Mouse (Mus musculus) hindbrain, embryonic 14.5 days (tissue): ENCODE results near the gene Gskip. TPM values are rescaled to one million over a fixed set of nuclear protein-coding genes. Genes with fewer than 3 reads are reported as not detected.

Experiments used
- ATAC-seq: fragments of 200-750 bp; cut with Nextera tagmentation; 2 replicates; pipeline ENCODE4 v1.8.0; 2017; ENCODE audit warnings: moderate number of reproducible peaks, mild to moderate bottlenecking, moderate TSS enrichment, moderate library complexity; ENCODE audit not compliant: low FRiP score
- DNase-seq: peaks from one replicate; pipeline ENCODE4 v3.0.0-alpha.2; 2015; ENCODE audit warnings: low spot score
- H3K27ac ChIP-seq: fragments of 300-500 bp; sonication (generic); 2 replicates; pipeline ENCODE4 v1.5.1; 2014; ENCODE audit warnings: mild to moderate bottlenecking, moderate library complexity
- H3K27me3 ChIP-seq: fragments of 300-500 bp; sonication (generic); 2 replicates; pipeline ENCODE4 v1.6.1; 2014; ENCODE audit warnings: mild to moderate bottlenecking, low read length, mixed read lengths; ENCODE audit not compliant: control insufficient read depth, insufficient read depth
- H3K36me3 ChIP-seq: fragments of 300-500 bp; sonication (generic); replicated peaks from 2 replicates; pipeline ENCODE4 v1.6.1; 2014; ENCODE audit not compliant: control insufficient read depth, insufficient read depth
- H3K4me1 ChIP-seq: fragments of 300-500 bp; sonication (generic); replicated peaks from 2 replicates; pipeline ENCODE4 v1.6.1; 2014; ENCODE audit warnings: antibody characterized with exemption, low read length, mixed read lengths; ENCODE audit not compliant: control insufficient read depth, insufficient read depth
- H3K4me2 ChIP-seq: fragments of 300-500 bp; sonication (generic); replicated peaks from 2 replicates; pipeline ENCODE4 v1.6.1; 2014; ENCODE audit warnings: mild to moderate bottlenecking, moderate library complexity
- H3K4me3 ChIP-seq: fragments of 300-500 bp; sonication (generic); replicated peaks from 2 replicates; pipeline ENCODE4 v1.5.1; 2014; ENCODE audit warnings: mild to moderate bottlenecking, low read length
- H3K9ac ChIP-seq: fragments of 300-500 bp; sonication (generic); 2 replicates; pipeline ENCODE4 v1.6.1; 2014
- H3K9me3 ChIP-seq: fragments of 300-500 bp; sonication (generic); 2 replicates; pipeline ENCODE4 v1.6.1; 2016; ENCODE audit warnings: low read length; ENCODE audit not compliant: control insufficient read depth
- WGBS: fragments of 180-500 bp; shearing (Covaris S2); extraction: QIAGEN DNeasy Blood & Tissue Kit; methylation state at CpG from one replicate; pipeline ENCODE4 v1.1.7; 2014; 5-methylcytosine and 5-hydroxymethylcytosine counted together
- polyA plus RNA-seq: library from polyadenylated mRNA; unstranded; fragments of >200 nt; fragmentation: Nextera tagmentation; extraction: Ambion mirVana; gene quantifications from 2 replicates; pipeline ENCODE4 v1.2.1, GENCODE M21; 2014

The Gskip gene
- polyA plus RNA-seq, 1 experiment from 2014 or later: 30.1 TPM

DNA sequence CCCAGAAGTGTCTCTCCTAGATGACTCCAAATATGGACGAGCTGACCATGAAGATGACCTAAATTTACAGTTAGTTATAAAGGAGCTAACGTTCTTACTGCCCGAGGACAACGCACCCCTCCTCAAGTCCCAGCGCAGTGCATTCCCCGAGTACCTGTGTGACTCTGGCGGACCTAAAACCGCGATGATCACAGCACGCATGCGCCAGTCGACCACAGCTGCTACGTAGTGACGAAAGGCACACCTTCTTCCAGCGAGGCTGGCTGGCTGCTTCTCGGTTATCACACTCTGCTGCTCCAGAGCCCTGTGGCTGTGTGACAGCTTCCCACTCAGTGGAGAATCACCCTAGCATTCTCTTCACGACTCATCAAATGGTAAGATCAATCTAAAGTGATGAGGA is 34.0 kb downstream of the Gskip start:
- Histone ChIP-seq H3K4me1 (peaks cover 13% of the 10 kb centered on the region), H3K9me3 (no peaks in the 10 kb centered on the region), H3K36me3 (no peaks in the 10 kb centered on the region), H3K27ac (no peak overlapping the region; the same call in 1 of the 2 replicates), H3K4me2 (0 out of 2 replicates have a peak overlapping the region, but pooled peaks have one; percentile 6), H3K4me3 (no peak overlapping the region), H3K27me3 (no peaks in the 10 kb centered on the region), H3K9ac (no peak overlapping the region)
- DNase-seq (peak; percentile 50), ATAC-seq (no peak)
- WGBS: 63% methylated on average over 17 of the region's 17 CpGs

DNA sequence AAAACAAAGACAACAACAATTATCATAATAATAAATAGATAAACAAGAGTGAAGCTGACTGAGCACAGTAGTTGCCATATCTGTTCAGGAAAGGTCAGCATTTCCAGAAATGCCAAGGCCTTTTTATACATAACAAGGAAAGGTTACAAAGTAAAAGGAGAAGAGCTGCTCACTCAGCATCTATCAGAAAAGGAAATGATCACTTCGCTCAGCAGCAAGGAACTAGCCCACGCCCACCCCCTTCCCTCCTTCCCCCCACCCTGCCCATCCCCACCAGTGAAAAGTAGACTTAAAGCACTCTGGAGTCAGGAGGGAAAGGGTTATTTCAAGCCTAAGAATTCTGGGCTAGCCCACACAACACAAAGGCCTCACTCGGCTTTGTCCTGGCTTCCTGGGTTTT is 35.6 kb downstream of the Gskip start:
- no peak overlapping the region for H3K4me2 ChIP-seq
- no peak overlapping the region for H3K27ac ChIP-seq
- H3K36me3 ChIP-seq: no peaks in the 10 kb centered on the region
- 66% methylated on average over 3 of the region's 3 CpGs for WGBS
- H3K9me3 ChIP-seq: no peaks in the 10 kb centered on the region
- no peaks in the 10 kb centered on the region for H3K27me3 ChIP-seq
- ATAC-seq: no peak
- no peak for DNase-seq
- no peak overlapping the region for H3K9ac ChIP-seq
- peaks cover 13% of the 10 kb centered on the region for H3K4me1 ChIP-seq
- H3K4me3 ChIP-seq: no peak overlapping the region

DNA sequence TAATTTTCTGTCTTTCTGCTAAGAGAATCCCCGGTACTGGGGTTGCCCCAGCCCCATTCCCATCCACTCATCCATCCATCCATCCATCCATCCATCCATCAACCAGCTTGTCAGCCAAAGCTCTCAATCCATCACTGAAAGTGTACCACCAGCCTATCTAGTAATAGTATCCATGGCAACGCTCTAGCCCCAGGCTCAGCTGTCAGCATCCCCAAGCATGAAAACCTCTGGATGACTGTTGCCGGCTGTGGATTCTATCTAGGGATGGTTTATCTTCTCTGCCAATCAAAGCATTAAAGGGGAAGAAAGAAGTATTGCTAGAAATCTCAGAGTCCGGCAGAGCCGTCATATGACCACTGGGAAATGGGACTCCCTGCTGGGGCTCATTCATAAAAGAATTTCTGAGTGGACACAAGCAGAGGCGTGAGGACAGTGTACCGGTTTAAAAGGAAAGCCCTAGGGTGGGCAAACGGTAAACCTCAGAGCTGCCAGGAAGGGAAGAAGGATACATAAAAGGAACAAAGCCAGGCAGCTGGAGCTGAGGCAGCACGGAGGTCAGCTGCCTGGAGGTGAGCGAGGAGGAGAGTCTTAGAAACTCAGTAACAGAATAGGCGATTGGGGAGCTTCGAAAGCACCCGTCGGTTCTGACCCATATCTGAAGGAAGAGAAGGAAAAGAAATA is 37.0 kb downstream of the Gskip start:
- H3K4me2 ChIP-seq: peak overlapping the region; percentile 19; the same call in 1 of the 2 replicates
- WGBS: 31% methylated on average over 14 of the region's 14 CpGs
- no peaks in the 10 kb centered on the region for H3K9me3 ChIP-seq
- peak overlapping the region; percentile 72 for H3K27ac ChIP-seq
- DNase-seq (peak; percentile 48), ATAC-seq (peak; percentile 74)
- H3K27me3 ChIP-seq: no peaks in the 10 kb centered on the region
- peak overlapping the region; percentile 5; the same call in 1 of the 2 replicates for H3K9ac ChIP-seq
- H3K4me3 ChIP-seq: no peak overlapping the region
- no peaks in the 10 kb centered on the region for H3K36me3 ChIP-seq
- peaks cover 13% of the 10 kb centered on the region for H3K4me1 ChIP-seq

DNA sequence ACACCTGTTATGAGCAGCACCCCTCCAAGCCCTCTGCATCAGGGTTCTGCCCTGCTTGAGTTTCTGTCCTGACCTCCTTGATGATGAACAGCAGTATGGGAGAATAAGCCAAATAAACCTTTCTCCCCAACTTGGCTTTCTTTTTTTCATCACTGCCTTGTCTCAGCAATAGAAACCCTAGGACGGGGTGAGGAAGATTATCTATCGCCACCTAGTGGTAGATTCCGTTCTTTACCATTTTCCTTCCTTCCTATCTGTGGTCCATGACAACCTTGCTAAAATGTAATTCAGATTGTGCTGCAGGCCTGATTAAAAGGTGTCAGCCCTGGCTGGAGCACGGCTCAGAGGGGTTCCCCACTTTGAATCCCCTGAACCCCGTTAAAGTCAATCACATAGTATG is 38.0 kb downstream of the Gskip start:
- Histone ChIP-seq H3K4me2 (no peak overlapping the region), H3K4me3 (no peak overlapping the region), H3K9ac (no peak overlapping the region), H3K27ac (no peak overlapping the region), H3K36me3 (no peaks in the 10 kb centered on the region), H3K9me3 (no peaks in the 10 kb centered on the region), H3K27me3 (no peaks in the 10 kb centered on the region), H3K4me1 (peaks cover 13% of the 10 kb centered on the region)
- DNase-seq (peak; percentile 82), ATAC-seq (no peak)
- WGBS: 3% methylated on average over 5 of the region's 5 CpGs

DNA sequence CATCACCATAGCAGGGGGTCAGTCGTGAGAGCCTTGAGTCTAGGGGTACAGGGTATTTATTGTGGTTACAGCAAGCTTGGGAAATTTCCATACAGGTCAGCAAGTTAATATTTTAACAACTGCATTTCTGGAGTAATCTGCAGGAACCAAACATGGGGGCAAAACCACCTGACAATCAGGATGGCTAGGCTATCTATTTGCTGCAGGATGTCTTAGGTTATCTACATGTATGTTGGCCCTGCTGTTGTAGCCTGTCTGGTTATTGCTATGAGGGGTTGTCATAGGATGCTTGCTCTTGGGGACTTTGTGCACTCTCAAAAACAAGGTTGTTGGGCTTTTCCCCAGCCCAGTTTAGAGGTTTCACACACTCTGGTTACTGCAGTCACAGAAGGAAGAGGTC is 40.0 kb downstream of the Gskip start:
- Histone ChIP-seq H3K4me2 (no peak overlapping the region), H3K9me3 (no peaks in the 10 kb centered on the region), H3K27me3 (no peaks in the 10 kb centered on the region), H3K27ac (no peak overlapping the region), H3K9ac (no peak overlapping the region), H3K4me1 (peaks cover 13% of the 10 kb centered on the region), H3K4me3 (no peak overlapping the region), H3K36me3 (no peaks in the 10 kb centered on the region)
- 61% methylated on average over 1 of the region's 1 CpGs for WGBS
- ATAC-seq (no peak), DNase-seq (no peak)

DNA sequence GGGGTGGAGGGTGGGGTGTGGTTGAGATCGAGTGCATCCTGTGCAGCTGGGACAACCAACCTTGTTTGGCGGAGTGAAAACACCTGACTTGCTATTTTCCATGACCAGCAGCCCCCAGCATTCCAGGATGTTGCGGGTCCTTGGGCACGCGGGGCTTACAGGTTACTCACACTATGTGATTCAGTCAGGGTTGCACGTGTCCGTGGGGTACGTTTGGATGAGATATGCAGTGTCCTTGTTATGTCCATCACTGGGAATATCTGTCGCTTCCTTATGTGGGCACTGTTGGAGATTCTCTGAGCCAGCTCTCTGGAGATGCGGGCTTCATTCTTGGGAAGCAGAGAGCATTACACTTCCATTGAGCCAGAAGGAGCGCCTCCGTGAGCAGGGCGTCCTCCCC is 41.1 kb downstream of the Gskip start:
- DNase-seq (no peak), ATAC-seq (no peak)
- no peak overlapping the region for H3K4me2 ChIP-seq
- no peaks in the 10 kb centered on the region for H3K27me3 ChIP-seq
- H3K4me1 ChIP-seq: peaks cover 13% of the 10 kb centered on the region
- H3K27ac ChIP-seq: no peak overlapping the region
- no peaks in the 10 kb centered on the region for H3K36me3 ChIP-seq
- WGBS: 80% methylated on average over 13 of the region's 13 CpGs
- H3K9ac ChIP-seq: no peak overlapping the region
- no peaks in the 10 kb centered on the region for H3K9me3 ChIP-seq
- no peak overlapping the region for H3K4me3 ChIP-seq

DNA sequence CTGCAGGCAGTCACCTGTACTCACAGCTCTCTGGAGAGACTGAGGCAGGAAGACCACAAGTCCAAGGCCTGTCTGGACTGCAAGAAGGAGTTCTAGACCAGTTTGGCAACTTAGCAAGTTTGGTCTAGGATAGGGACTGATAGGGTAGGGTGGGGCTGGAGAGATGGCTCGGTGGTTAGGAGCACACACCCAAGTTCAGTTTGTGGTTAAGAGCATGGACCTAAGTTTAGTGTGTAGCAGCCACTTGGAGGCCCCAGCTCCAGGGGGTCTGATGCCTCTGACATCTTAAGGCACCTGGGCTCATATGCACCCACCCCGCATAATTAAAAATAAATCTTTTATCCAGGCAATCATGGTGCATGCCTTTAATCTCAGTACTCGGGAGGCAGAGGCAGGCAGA is 42.6 kb downstream of the Gskip start:
- peaks cover 3% of the 10 kb centered on the region; the same call in 1 of the 2 replicates for H3K4me1 ChIP-seq
- ATAC-seq: no peak

DNA sequence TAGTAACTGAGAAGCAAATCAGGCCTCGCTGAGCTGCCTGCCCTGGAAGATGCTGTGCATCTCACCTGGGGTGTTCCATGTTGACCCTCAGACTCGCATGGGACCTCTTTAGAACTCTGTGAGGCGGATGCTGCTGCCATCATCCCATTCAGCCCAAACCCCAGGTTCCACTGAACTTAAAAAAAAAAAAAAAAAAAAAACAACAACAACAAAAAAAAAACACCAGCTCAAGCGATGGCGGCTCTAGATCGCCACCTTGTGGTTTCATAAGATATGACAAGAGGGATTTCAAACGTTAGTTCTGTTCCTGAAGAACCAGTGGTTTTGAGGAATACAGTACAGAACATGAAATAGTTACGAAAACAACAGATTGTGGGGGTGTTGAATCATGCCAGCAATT is 43.3 kb downstream of the Gskip start:
- Histone ChIP-seq H3K9me3 (no peaks in the 10 kb centered on the region), H3K4me2 (no peak overlapping the region), H3K4me3 (no peak overlapping the region), H3K27me3 (no peaks in the 10 kb centered on the region), H3K4me1 (no peaks in the 10 kb centered on the region), H3K36me3 (no peaks in the 10 kb centered on the region), H3K27ac (no peak overlapping the region), H3K9ac (no peak overlapping the region)
- 28% methylated on average over 8 of the region's 8 CpGs for WGBS
- no peak for ATAC-seq
- DNase-seq: peak; percentile 80

More for the DNA sequence above, 42.6 kb downstream of the Gskip start:
- Histone ChIP-seq H3K36me3 (no peaks in the 10 kb centered on the region), H3K9me3 (no peaks in the 10 kb centered on the region), H3K4me2 (no peak overlapping the region), H3K4me3 (no peak overlapping the region), H3K9ac (no peak overlapping the region), H3K27me3 (no peaks in the 10 kb centered on the region), H3K27ac (no peak overlapping the region)
- 86% methylated on average over 3 of the region's 3 CpGs for WGBS
- DNase-seq: no peak

DNA sequence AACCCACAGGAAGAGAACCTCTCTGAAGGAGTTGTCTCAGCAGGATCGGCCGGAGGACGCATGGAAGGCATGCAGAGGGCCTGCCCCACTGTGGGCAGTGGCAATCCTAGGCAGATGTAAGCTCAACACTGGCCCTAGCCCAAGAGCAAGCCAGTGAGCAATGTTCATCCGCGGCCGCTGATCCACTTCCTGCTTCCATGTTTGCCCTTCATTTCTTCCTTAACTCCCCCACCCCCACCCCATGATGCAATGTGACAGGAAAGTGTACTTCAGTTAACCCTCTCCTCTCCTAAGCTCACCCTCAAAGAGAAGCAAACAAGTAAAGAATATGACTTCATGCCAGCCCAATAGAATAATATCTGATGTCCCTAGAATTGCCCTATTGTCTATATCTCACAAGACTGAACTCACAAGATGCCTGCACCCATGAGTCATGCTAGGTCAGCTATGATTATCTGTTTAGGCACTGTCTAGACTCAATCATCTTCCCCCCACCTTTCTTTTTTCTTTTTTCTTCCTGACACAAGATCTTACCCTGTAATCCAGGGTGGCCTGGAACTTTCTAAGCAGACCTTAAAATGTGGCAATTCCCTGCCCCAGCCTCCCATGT is 46.3 kb downstream of the Gskip start:
- WGBS: 88% methylated on average over 6 of the region's 6 CpGs
- no peak for DNase-seq
- H3K27me3 ChIP-seq: no peaks in the 10 kb centered on the region

More for the DNA sequence above, 46.3 kb downstream of the Gskip start:
- no peak overlapping the region for H3K4me3 ChIP-seq
- ATAC-seq: no peak
- H3K36me3 ChIP-seq: no peaks in the 10 kb centered on the region
- H3K9ac ChIP-seq: no peak overlapping the region
- H3K4me2 ChIP-seq: no peak overlapping the region
- no peaks in the 10 kb centered on the region for H3K9me3 ChIP-seq
- no peaks in the 10 kb centered on the region for H3K4me1 ChIP-seq
- H3K27ac ChIP-seq: no peak overlapping the region
